Mouse (Mus musculus) liver, adult 2 months (tissue): ENCODE measurements around the gene 1700021F05Rik. TPM values are rescaled to one million over a fixed set of nuclear protein-coding genes. Genes with fewer than 3 reads are reported as not detected.

ENCODE experiments used
- DNase-seq: peaks from one replicate; pipeline ENCODE4 v3.0.0-alpha.2; 2011; ENCODE audit warnings: low read depth, low spot score; ENCODE audit errors: extremely low read depth
- H3K27ac ChIP-seq: fragments of 200-500 bp; replicated peaks from 2 replicates; pipeline ENCODE4 v1.5.1; 2012; ENCODE audit warnings: low read depth, mild to moderate bottlenecking, control low read depth, inconsistent platforms, low read length; ENCODE audit not compliant: insufficient read depth
- H3K27me3 ChIP-seq: fragments of 200-500 bp; 2 replicates; pipeline ENCODE4 v1.6.1; 2012; ENCODE audit warnings: mild to moderate bottlenecking, moderate library complexity, low read length, inconsistent platforms; ENCODE audit not compliant: control insufficient read depth, insufficient read depth
- H3K36me3 ChIP-seq: fragments of 200-500 bp; 2 replicates; pipeline ENCODE4 v1.6.1; 2012; ENCODE audit warnings: low read length, inconsistent platforms; ENCODE audit not compliant: control insufficient read depth, insufficient read depth
- H3K4me1 ChIP-seq: fragments of 200-500 bp; 2 replicates; pipeline ENCODE4 v1.6.1; 2011; ENCODE audit warnings: low read length; ENCODE audit not compliant: control insufficient read depth, insufficient read depth
- H3K4me3 ChIP-seq: fragments of 200-500 bp; 2 replicates; pipeline ENCODE4 v1.5.1; 2011; ENCODE audit warnings: low read depth, mild to moderate bottlenecking, control low read depth, low read length, moderate library complexity; ENCODE audit not compliant: insufficient read depth
- H3K79me2 ChIP-seq: fragments of 200-500 bp; 2 replicates; pipeline ENCODE4 v1.6.1; 2012; ENCODE audit warnings: inconsistent platforms, mild to moderate bottlenecking, low read length, moderate library complexity; ENCODE audit not compliant: control insufficient read depth, insufficient read depth
- H3K9ac ChIP-seq: fragments of 200-500 bp; 2 replicates; pipeline ENCODE4 v1.6.1; 2012; ENCODE audit warnings: low read depth, mild to moderate bottlenecking, control low read depth, inconsistent platforms, low read length
- CTCF ChIP-seq: fragments of 200-500 bp; IDR thresholded peaks from 2 replicates; pipeline ENCODE4 v1.5.1; 2011; ENCODE audit warnings: low read depth, low read length, control low read depth
- POLR2A ChIP-seq: fragments of 200-500 bp; IDR thresholded peaks from 2 replicates; pipeline ENCODE4 v1.6.1; 2011; ENCODE audit warnings: low read length, control low read depth; ENCODE audit not compliant: insufficient read depth; ENCODE audit errors: extremely low read depth
- WGBS: fragments of 180-500 bp; shearing (Covaris S2); methylation state at CpG from one replicate; pipeline ENCODE4 v1.1.7; 2018; 5-methylcytosine and 5-hydroxymethylcytosine counted together
- polyA plus RNA-seq: library from polyadenylated mRNA; depleted of rRNA; stranded (reverse); fragments of >200 nt; gene quantifications from 2 replicates; pipeline ENCODE4 v1.2.3, GENCODE M21; 2012
- total RNA-seq: library from RNA; depleted of rRNA; stranded (reverse); fragments of >200 nt; gene quantifications from 2 replicates; pipeline ENCODE4 v1.2.3, GENCODE M21; 2014

1700021F05Rik gene
- total and polyA plus RNA-seq, 2 experiments, result 6.2 to 21.5 TPM

- TF ChIP-seq POLR2A (no peak), CTCF (no peak)
- WGBS, result 2% methylated on average over 49 of the region's 49 CpGs
- H3K36me3 ChIP-seq, result no peaks in the 10 kb centered on the region
- H3K9ac ChIP-seq, result no peak overlapping the region
- H3K4me3 ChIP-seq, result peak overlapping the region; percentile 60
- no peaks in the 10 kb centered on the region for H3K4me1 ChIP-seq
- H3K79me2 ChIP-seq, result no peaks in the 10 kb centered on the region
- DNase-seq, result no peak
- no peak overlapping the region for H3K27ac ChIP-seq
- peaks cover 22% of the 10 kb centered on the region; the same call in 1 of the 2 replicates for H3K27me3 ChIP-seq
Measured at GRCm38 (mm10) chr10:43579381-43580261, 38.8 kb upstream of the 1700021F05Rik start.

- Histone ChIP-seq H3K9ac (no peak overlapping the region), H3K36me3 (no peaks in the 10 kb centered on the region), H3K27me3 (peaks cover 22% of the 10 kb centered on the region; the same call in 1 of the 2 replicates), H3K79me2 (no peaks in the 10 kb centered on the region), H3K27ac (no peak overlapping the region), H3K4me3 (peak overlapping the region; percentile 60), H3K4me1 (no peaks in the 10 kb centered on the region)
- 1% methylated on average over 54 of the region's 65 CpGs for WGBS
- TF ChIP-seq CTCF, result no peak
- no peak for TF ChIP-seq POLR2A
- DNase-seq, result no peak
Measured at GRCm38 (mm10) chr10:43578754-43579380, 38.1 kb upstream of the 1700021F05Rik start.

GRCm38 (mm10) chr10:43578366-43578753 lies 37.6 kb upstream of the 1700021F05Rik start:
- no peak overlapping the region for H3K27ac ChIP-seq
- no peak overlapping the region for H3K9ac ChIP-seq
- H3K36me3 ChIP-seq, result no peaks in the 10 kb centered on the region
- TF ChIP-seq POLR2A (no peak), CTCF (no peak)
- peaks cover 22% of the 10 kb centered on the region; the same call in 1 of the 2 replicates for H3K27me3 ChIP-seq
- H3K79me2 ChIP-seq, result no peaks in the 10 kb centered on the region
- under 1% methylated on average over 32 of the region's 32 CpGs for WGBS
- DNase-seq, result no peak
- H3K4me1 ChIP-seq, result no peaks in the 10 kb centered on the region
- H3K4me3 ChIP-seq, result peak overlapping the region; percentile 49

GRCm38 (mm10) chr10:43577997-43578331 lies 37.2 kb upstream of the 1700021F05Rik start, which contains the start of gene Cd24a:
TSS of gene Cd24a (plus strand) at chr10:43578284.
- Histone ChIP-seq H3K27me3 (peaks cover 22% of the 10 kb centered on the region; the same call in 1 of the 2 replicates), H3K79me2 (no peaks in the 10 kb centered on the region), H3K27ac (no peak within 1 kb of the TSS), H3K4me3 (peak within 1 kb of the TSS; percentile 60), H3K9ac (no peak within 1 kb of the TSS), H3K4me1 (no peaks in the 10 kb centered on the region), H3K36me3 (no peaks in the 10 kb centered on the region)
- no peak for TF ChIP-seq POLR2A
- 4% methylated on average over 6 of the region's 6 CpGs for WGBS
- DNase-seq, result no peak

- TF ChIP-seq CTCF (no peak), POLR2A (no peak)
- 33% methylated on average over 19 of the region's 19 CpGs for WGBS
- DNase-seq, result no peak
Measured at GRCm38 (mm10) chr10:43577299-43577996, 36.7 kb upstream of the 1700021F05Rik start.

More at GRCm38 (mm10) chr10:43577299-43577996, 36.7 kb upstream of the 1700021F05Rik start:
- Histone ChIP-seq H3K27ac (no peak overlapping the region), H3K4me3 (no peak overlapping the region), H3K79me2 (no peaks in the 10 kb centered on the region), H3K9ac (no peak overlapping the region), H3K4me1 (no peaks in the 10 kb centered on the region), H3K36me3 (no peaks in the 10 kb centered on the region), H3K27me3 (peaks cover 22% of the 10 kb centered on the region; the same call in 1 of the 2 replicates)
